Mouse (Mus musculus) left cerebral cortex, adult 8-10 months (tissue): Measurements from ENCODE around the gene Tbkbp1. TPM values are rescaled to one million over a fixed set of nuclear protein-coding genes. Genes with fewer than 3 reads are reported as not detected.

Experiments
- microRNA-seq, 2 experiments: library from miRNA; unstranded; fragments of <30 nt; microRNA quantifications; one replicate each; pipeline ENCODE4 v1.2.0; 2022
- total RNA-seq, 4 experiments: library from RNA; stranded (reverse); gene quantifications; 2 replicates each; pipeline ENCODE4 v1.2.4; 2022

The Tbkbp1 gene
- total RNA-seq, 4 experiments from 2014 or later: 54.8 to 63.2 (median 59.6) TPM

Small RNA genes lying within 50 kb of the gene (microRNA-seq; reads per million reads assigned to microRNA genes)
- gene Mir7235: 0.42 to 1.5 reads per million in 2 experiments

Other genes starting within 250 kb of the Tbkbp1 start
- gene Cdk5rap3, start 235.0 kb downstream of the Tbkbp1 start, total RNA-seq: 10 to 100 TPM; 40.6 to 44.6 (median 41.9) TPM
- gene Prr15l, start 223.4 kb downstream of the Tbkbp1 start, total RNA-seq: not detected
- 10 to 100 TPM; 43.7 to 51.2 (median 48.6) TPM for gene Pnpo, start 207.5 kb downstream of the Tbkbp1 start, total RNA-seq
- 10 to 100 TPM; 10.7 to 15.0 (median 13.0) TPM for gene Sp2, start 168.5 kb downstream of the Tbkbp1 start, total RNA-seq
- gene Sp6, start 138.1 kb downstream of the Tbkbp1 start, total RNA-seq: 1 to 10 TPM; 1.1 to 2.0 (median 1.3) TPM
- gene Scrn2, start 121.6 kb downstream of the Tbkbp1 start, total RNA-seq: 1 to 10 TPM; 5.0 to 6.1 (median 5.4) TPM
- under 1 TPM in 3 of 4 experiments, not detected in 1; 0.28 to 0.91 (median 0.72) TPM for gene Lrrc46, start 110.1 kb downstream of the Tbkbp1 start, total RNA-seq
- 10 to 100 TPM; 72.0 to 83.9 (median 75.5) TPM for gene Mrpl10, start 109.9 kb downstream of the Tbkbp1 start, total RNA-seq
- gene Osbpl7, start 100.9 kb downstream of the Tbkbp1 start, total RNA-seq: 10 to 100 TPM; 14.1 to 19.1 (median 15.4) TPM
- gene Tbx21, start 36.2 kb downstream of the Tbkbp1 start, total RNA-seq: under 1 TPM; 0.14 to 0.37 (median 0.23) TPM
- gene Kpnb1, start 36.4 kb upstream of the Tbkbp1 start, total RNA-seq: 100 to 1,000 TPM; 114 to 121 (median 120) TPM
- gene Npepps, start 129.1 kb upstream of the Tbkbp1 start, total RNA-seq: 100 to 1,000 TPM; 139 to 152 (median 146) TPM
- 10 to 100 TPM; 22.5 to 27.2 (median 24.9) TPM for gene Mrpl45, start 164.2 kb upstream of the Tbkbp1 start, total RNA-seq
- under 1 TPM; 0.20 to 0.50 (median 0.28) TPM for gene Gpr179, start 200.6 kb upstream of the Tbkbp1 start, total RNA-seq
- gene Socs7, start 211.1 kb upstream of the Tbkbp1 start, total RNA-seq: 10 to 100 TPM; 70.3 to 77.2 (median 75.1) TPM